Mouse (Mus musculus) kidney, postnatal 0 days (tissue): ENCODE measurements around the gene 4921504E06Rik. TPM values are rescaled to one million over a fixed set of nuclear protein-coding genes. Genes with fewer than 3 reads are reported as not detected.

Experiments
- ATAC-seq: fragments of 200-750 bp; cut with Nextera tagmentation; replicated peaks from 2 replicates; pipeline ENCODE4 v1.8.0; 2017; ENCODE audit warnings: low read depth, moderate number of reproducible peaks, moderate TSS enrichment, moderate library complexity; ENCODE audit not compliant: low FRiP score
- DNase-seq: peaks from one replicate; pipeline ENCODE4 v3.0.0-alpha.2; 2016; ENCODE audit warnings: low spot score
- H3K27ac ChIP-seq: fragments of 300-500 bp; sonication (generic); 2 replicates; pipeline ENCODE4 v1.5.1; 2014; ENCODE audit warnings: mild to moderate bottlenecking
- H3K27me3 ChIP-seq: fragments of 300-500 bp; sonication (generic); 2 replicates; pipeline ENCODE4 v1.6.1; 2014; ENCODE audit warnings: low read length, mixed read lengths; ENCODE audit not compliant: insufficient read depth
- H3K36me3 ChIP-seq: fragments of 300-500 bp; sonication (generic); 2 replicates; pipeline ENCODE4 v1.6.1; 2014; ENCODE audit warnings: low read length, mixed read lengths; ENCODE audit not compliant: insufficient read depth
- H3K4me1 ChIP-seq: fragments of 300-500 bp; sonication (generic); replicated peaks from 2 replicates; pipeline ENCODE4 v1.6.1; 2014; ENCODE audit warnings: antibody characterized with exemption, low read length, mixed read lengths; ENCODE audit not compliant: insufficient read depth
- H3K4me2 ChIP-seq: fragments of 300-500 bp; sonication (generic); 2 replicates; pipeline ENCODE4 v1.6.1; 2014; ENCODE audit warnings: mild to moderate bottlenecking, low read length, moderate library complexity, mixed read lengths
- H3K4me3 ChIP-seq: fragments of 300-500 bp; sonication (generic); replicated peaks from 2 replicates; pipeline ENCODE4 v1.5.1; 2014; ENCODE audit warnings: low read depth, low read length
- H3K9ac ChIP-seq: fragments of 300-500 bp; sonication (generic); 2 replicates; pipeline ENCODE4 v1.6.1; 2014; ENCODE audit warnings: low read depth, low read length
- H3K9me3 ChIP-seq: fragments of 300-500 bp; sonication (generic); replicated peaks from 2 replicates; pipeline ENCODE4 v1.6.1; 2016; ENCODE audit warnings: low read length, inconsistent platforms, mixed read lengths
- CTCF ChIP-seq: IDR thresholded peaks from 2 replicates; pipeline ENCODE4 v1.5.1; 2016; ENCODE audit warnings: antibody characterized with exemption, low read depth, mild to moderate bottlenecking, moderate library complexity
- WGBS: fragments of 180-500 bp; shearing (Covaris S2); extraction: QIAGEN DNeasy Blood & Tissue Kit; methylation state at CpG from one replicate; pipeline ENCODE4 v1.1.7; 2014; 5-methylcytosine and 5-hydroxymethylcytosine counted together
- polyA plus RNA-seq: library from polyadenylated mRNA; unstranded; fragments of >200 nt; fragmentation: Nextera tagmentation; extraction: Ambion mirVana; gene quantifications from 2 replicates; pipeline ENCODE4 v1.2.1, GENCODE M21; 2015

Gene 4921504E06Rik
- polyA plus RNA-seq, 1 experiment from 2014 or later = not detected

- ATAC-seq (no peak), DNase-seq (no peak)
- Histone ChIP-seq H3K36me3 (no peaks in the 10 kb centered on the region), H3K4me2 (no peak overlapping the region), H3K9me3 (no peaks in the 10 kb centered on the region), H3K27me3 (no peaks in the 10 kb centered on the region), H3K9ac (no peak overlapping the region), H3K4me3 (no peak overlapping the region), H3K27ac (no peak overlapping the region), H3K4me1 (no peaks in the 10 kb centered on the region)
- no peak for TF ChIP-seq CTCF
- 89% methylated on average over 7 of the region's 7 CpGs for WGBS
These were observed 41.1 kb upstream of the 4921504E06Rik start for GRCm38 (mm10) chr2:19594856-19595255.

DNA sequence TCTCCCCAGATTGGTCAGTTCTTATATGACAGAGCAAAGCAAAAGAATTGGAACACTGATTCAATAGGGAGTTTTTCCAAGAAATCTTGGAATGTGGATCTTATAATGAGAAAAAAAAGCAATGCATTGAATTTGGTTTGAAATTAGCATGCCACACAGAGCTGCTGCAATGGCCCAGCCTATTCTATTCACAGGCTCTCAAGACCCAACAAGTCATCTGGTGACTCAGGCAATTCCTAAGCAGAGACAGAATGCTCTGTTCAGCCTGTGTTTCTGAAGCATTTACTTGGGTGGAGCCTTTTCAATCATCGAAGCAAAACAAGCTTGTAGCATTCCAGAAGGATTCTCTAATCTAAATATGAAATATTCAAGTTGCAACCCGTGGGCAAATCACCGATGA, 26.1 kb upstream of the 4921504E06Rik start:
- Histone ChIP-seq H3K4me2 (no peak overlapping the region), H3K4me1 (no peaks in the 10 kb centered on the region), H3K9ac (no peak overlapping the region), H3K9me3 (no peaks in the 10 kb centered on the region), H3K27ac (no peak overlapping the region), H3K4me3 (no peak overlapping the region), H3K36me3 (no peaks in the 10 kb centered on the region), H3K27me3 (no peaks in the 10 kb centered on the region)
- no peak for TF ChIP-seq CTCF
- DNase-seq (no peak), ATAC-seq (no peak)
- 82% methylated on average over 3 of the region's 3 CpGs for WGBS

DNA sequence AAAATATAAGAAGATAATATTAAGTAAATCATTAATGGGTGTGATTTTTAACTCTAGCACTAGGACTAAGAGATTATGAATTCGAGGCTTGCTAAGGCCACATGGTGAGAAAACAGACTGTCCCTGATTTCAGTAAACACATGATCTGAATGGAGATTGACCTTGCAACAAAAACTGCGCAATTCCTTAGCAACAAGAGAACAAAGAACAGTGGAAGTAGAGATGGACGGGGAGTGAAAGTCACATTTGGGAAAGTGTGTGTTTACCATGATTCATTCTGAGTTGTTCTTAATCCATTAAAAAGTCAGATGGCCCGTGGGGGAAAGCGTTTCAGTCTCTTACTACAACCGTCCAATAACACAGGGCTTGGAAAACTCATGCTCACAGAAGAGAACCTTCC, 25.5 kb upstream of the 4921504E06Rik start:
- H3K4me3 ChIP-seq = no peak overlapping the region
- H3K4me1 ChIP-seq = no peaks in the 10 kb centered on the region
- 73% methylated on average over 6 of the region's 6 CpGs for WGBS
- no peak for TF ChIP-seq CTCF
- no peak overlapping the region for H3K9ac ChIP-seq
- no peak overlapping the region for H3K27ac ChIP-seq
- no peak for DNase-seq
- no peak for ATAC-seq
- H3K27me3 ChIP-seq = no peaks in the 10 kb centered on the region
- H3K36me3 ChIP-seq = no peaks in the 10 kb centered on the region
- no peaks in the 10 kb centered on the region for H3K9me3 ChIP-seq
- no peak overlapping the region for H3K4me2 ChIP-seq

DNA sequence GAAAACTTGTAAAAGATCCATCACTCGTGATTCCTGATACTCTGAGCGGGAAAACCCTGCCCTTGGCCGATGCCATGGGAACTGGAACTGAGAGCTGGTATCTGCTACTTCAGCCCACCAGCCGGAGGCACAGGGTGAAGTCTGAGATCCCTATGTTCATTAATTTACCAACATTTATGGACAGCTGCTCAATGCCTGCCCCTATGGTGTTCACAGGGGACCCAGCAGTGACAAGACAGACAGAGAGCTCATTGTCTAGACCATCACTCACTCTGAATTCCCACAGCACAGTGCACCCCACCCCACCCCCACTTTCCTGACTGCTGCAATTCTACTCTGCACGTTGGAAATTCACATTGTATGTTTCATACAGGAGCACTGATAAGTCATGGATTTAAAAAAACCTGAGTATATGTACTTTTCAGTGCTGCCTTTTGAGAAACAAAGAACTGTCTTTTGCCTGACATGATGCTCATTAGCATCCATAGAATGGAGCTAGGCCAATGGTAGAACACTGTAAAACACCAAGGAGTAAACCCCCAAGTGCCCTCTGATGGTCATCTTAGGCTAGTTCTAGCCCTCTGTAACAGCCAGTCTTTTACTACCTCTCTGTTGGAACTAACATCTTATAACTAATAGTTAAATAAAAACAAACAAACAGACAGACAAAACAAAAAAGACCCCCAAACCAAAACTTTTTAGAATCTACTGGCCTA, 8.6 kb upstream of the 4921504E06Rik start:
- Histone ChIP-seq H3K27me3 (no peaks in the 10 kb centered on the region), H3K27ac (no peak overlapping the region), H3K4me1 (no peaks in the 10 kb centered on the region), H3K9ac (no peak overlapping the region), H3K36me3 (no peaks in the 10 kb centered on the region), H3K4me2 (no peak overlapping the region), H3K9me3 (no peaks in the 10 kb centered on the region), H3K4me3 (no peak overlapping the region)
- DNase-seq (no peak), ATAC-seq (no peak)
- TF ChIP-seq CTCF = no peak
- WGBS = 79% methylated on average over 5 of the region's 5 CpGs

GRCm38 (mm10) chr2:19560654-19561053, 6.9 kb upstream of the 4921504E06Rik start:
- Histone ChIP-seq H3K9ac (no peak overlapping the region), H3K36me3 (no peaks in the 10 kb centered on the region), H3K4me3 (no peak overlapping the region), H3K4me1 (no peaks in the 10 kb centered on the region), H3K9me3 (no peaks in the 10 kb centered on the region), H3K27ac (no peak overlapping the region), H3K27me3 (no peaks in the 10 kb centered on the region), H3K4me2 (no peak overlapping the region)
- ATAC-seq = no peak
- no peak for DNase-seq
- WGBS = 63% methylated on average over 2 of the region's 2 CpGs
- no peak for TF ChIP-seq CTCF

- Histone ChIP-seq H3K9ac (no peak overlapping the region), H3K4me1 (no peaks in the 10 kb centered on the region), H3K4me2 (no peak overlapping the region), H3K27me3 (no peaks in the 10 kb centered on the region), H3K36me3 (no peaks in the 10 kb centered on the region), H3K27ac (no peak overlapping the region), H3K4me3 (no peak overlapping the region), H3K9me3 (no peaks in the 10 kb centered on the region)
- DNase-seq = peak; percentile 14
- 47% methylated on average over 4 of the region's 4 CpGs for WGBS
- TF ChIP-seq CTCF = no peak
- no peak for ATAC-seq
These were observed 6.4 kb upstream of the 4921504E06Rik start for GRCm38 (mm10) chr2:19560071-19560470.

GRCm38 (mm10) chr2:19551396-19551795, 2.3 kb downstream of the 4921504E06Rik start:
- no peaks in the 10 kb centered on the region for H3K27me3 ChIP-seq
- H3K27ac ChIP-seq = no peak overlapping the region
- no peak overlapping the region for H3K9ac ChIP-seq
- WGBS = 84% methylated on average over 2 of the region's 2 CpGs
- no peak for TF ChIP-seq CTCF
- H3K4me3 ChIP-seq = no peak overlapping the region
- H3K9me3 ChIP-seq = no peaks in the 10 kb centered on the region
- DNase-seq = no peak
- H3K4me2 ChIP-seq = no peak overlapping the region
- no peaks in the 10 kb centered on the region for H3K36me3 ChIP-seq
- peaks cover 6% of the 10 kb centered on the region for H3K4me1 ChIP-seq
- no peak for ATAC-seq
